Mouse (Mus musculus) kidney, adult 9 months (tissue): ENCODE results near the gene Shkbp1.

Experiments
- DNase-seq: peaks from one replicate; pipeline ENCODE4 v3.0.0; 2022

Shkbp1 gene

GRCm38 (mm10) chr7:27332353-27333199 lies 23.2 kb downstream of the Shkbp1 start:
- DNase-seq = peak; percentile 92

GRCm38 (mm10) chr7:27331854-27332253 lies 24.0 kb downstream of the Shkbp1 start:
- no peak for DNase-seq

GRCm38 (mm10) chr7:27331541-27331851 lies 24.3 kb downstream of the Shkbp1 start:
- no peak for DNase-seq

GRCm38 (mm10) chr7:27330709-27331540 lies 24.9 kb downstream of the Shkbp1 start:
- peak; percentile 98 for DNase-seq

- no peak for DNase-seq
These were observed 25.8 kb downstream of the Shkbp1 start for GRCm38 (mm10) chr7:27329981-27330380.

- DNase-seq = peak; percentile 90
These were observed 26.4 kb downstream of the Shkbp1 start for GRCm38 (mm10) chr7:27329326-27329947.

GRCm38 (mm10) chr7:27328648-27329047 lies 27.2 kb downstream of the Shkbp1 start:
- DNase-seq = peak; percentile 76

- DNase-seq = no peak
These were observed 27.7 kb downstream of the Shkbp1 start for GRCm38 (mm10) chr7:27328161-27328560.

GRCm38 (mm10) chr7:27327500-27327899 lies 28.3 kb downstream of the Shkbp1 start:
- DNase-seq = no peak

- DNase-seq = peak; percentile 61
These were observed 29.5 kb downstream of the Shkbp1 start for GRCm38 (mm10) chr7:27326101-27326880.

GRCm38 (mm10) chr7:27325697-27326096 lies 30.1 kb downstream of the Shkbp1 start:
- peak; percentile 86 for DNase-seq

- DNase-seq = no peak
These were observed 30.9 kb downstream of the Shkbp1 start for GRCm38 (mm10) chr7:27324928-27325327.

GRCm38 (mm10) chr7:27324161-27324560 lies 31.7 kb downstream of the Shkbp1 start:
- no peak for DNase-seq

- DNase-seq = no peak
These were observed 32.8 kb downstream of the Shkbp1 start for GRCm38 (mm10) chr7:27323001-27323400.

GRCm38 (mm10) chr7:27322291-27322690 lies 33.5 kb downstream of the Shkbp1 start:
- DNase-seq = no peak

- DNase-seq = no peak
These were observed 36.4 kb downstream of the Shkbp1 start for GRCm38 (mm10) chr7:27319411-27319810.

- peak; percentile 49 for DNase-seq
These were observed 39.9 kb downstream of the Shkbp1 start for GRCm38 (mm10) chr7:27315958-27316357.

- DNase-seq = no peak
These were observed 41.4 kb downstream of the Shkbp1 start for GRCm38 (mm10) chr7:27314393-27314792.

GRCm38 (mm10) chr7:27311651-27312284 lies 44.1 kb downstream of the Shkbp1 start:
- DNase-seq = no peak

GRCm38 (mm10) chr7:27310996-27311535 lies 44.8 kb downstream of the Shkbp1 start:
- no peak for DNase-seq

GRCm38 (mm10) chr7:27310306-27310705 lies 45.5 kb downstream of the Shkbp1 start:
- DNase-seq = no peak

- DNase-seq = no peak
These were observed 46.0 kb downstream of the Shkbp1 start for GRCm38 (mm10) chr7:27309832-27310231.
